Mouse (Mus musculus) erythroblast, embryonic 14.5 days (primary cell): ENCODE data around the gene Gpalpp1.

ENCODE experiments used
- GATA1 ChIP-seq: IDR thresholded peaks from 2 replicates; pipeline ENCODE4 v1.6.1; 2012; ENCODE audit warnings: low read length, inconsistent platforms, mixed read lengths
- TAL1 ChIP-seq: IDR thresholded peaks from 3 replicates; pipeline ENCODE4 v1.6.1; 2012; ENCODE audit warnings: low read length, inconsistent platforms, mixed read lengths

- TF ChIP-seq TAL1 (no peak), GATA1 (no peak)
Observed at GRCm38 (mm10) chr14:76110396-76111221, at the start of gene Gpalpp1, which contains the start of gene Nufip1.
